Mouse (Mus musculus) brown adipose tissue, adult 24 weeks (tissue): ENCODE data around the gene Mad1l1. TPM values are rescaled to one million over a fixed set of nuclear protein-coding genes. Genes with fewer than 3 reads are reported as not detected.

Experiments used
- H3K27ac ChIP-seq: fragments of 200-500 bp; replicated peaks from 2 replicates; pipeline ENCODE4 v1.5.1; 2012; ENCODE audit warnings: low read depth, mild to moderate bottlenecking, low read length
- H3K4me1 ChIP-seq: fragments of 200-500 bp; 2 replicates; pipeline ENCODE4 v1.6.1; 2012; ENCODE audit warnings: low read length, mixed read lengths; ENCODE audit not compliant: control insufficient read depth, insufficient read depth, insufficient read length
- H3K4me3 ChIP-seq: fragments of 200-500 bp; 2 replicates; pipeline ENCODE4 v1.5.1; 2012; ENCODE audit warnings: low read depth, mild to moderate bottlenecking, low read length, moderate library complexity; ENCODE audit not compliant: insufficient read depth
- polyA plus RNA-seq: library from polyadenylated mRNA; stranded (reverse); fragments of >200 nt; gene quantifications from 2 replicates; pipeline ENCODE4 v1.2.4, GENCODE M21; 2012; ENCODE audit not compliant: missing spikeins, insufficient read depth, insufficient read length

The Mad1l1 gene
- polyA plus RNA-seq, 1 experiment = 2.7 TPM

DNA sequence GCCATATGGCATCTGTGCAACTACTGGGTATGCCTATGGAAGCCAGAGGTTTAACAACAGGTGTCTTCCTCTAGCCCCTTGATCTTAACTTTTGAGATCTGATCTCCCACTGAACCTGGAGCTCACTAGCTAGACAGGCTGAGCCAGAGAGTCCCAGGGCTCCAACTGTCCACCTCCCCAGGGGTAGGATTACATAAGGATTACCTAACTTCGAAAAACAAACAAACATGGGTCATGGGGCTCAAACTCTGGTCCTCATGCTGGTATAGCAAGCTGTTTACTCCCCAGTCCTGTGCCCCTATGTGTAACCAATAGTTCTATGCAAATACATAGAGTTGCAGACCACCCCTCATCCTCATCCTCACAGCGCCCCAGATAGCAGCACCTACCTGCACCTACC, 208.1 kb downstream of the Mad1l1 start:
- Histone ChIP-seq H3K27ac (no peak overlapping the region), H3K4me1 (peaks cover 17% of the 10 kb centered on the region), H3K4me3 (no peak overlapping the region)

DNA sequence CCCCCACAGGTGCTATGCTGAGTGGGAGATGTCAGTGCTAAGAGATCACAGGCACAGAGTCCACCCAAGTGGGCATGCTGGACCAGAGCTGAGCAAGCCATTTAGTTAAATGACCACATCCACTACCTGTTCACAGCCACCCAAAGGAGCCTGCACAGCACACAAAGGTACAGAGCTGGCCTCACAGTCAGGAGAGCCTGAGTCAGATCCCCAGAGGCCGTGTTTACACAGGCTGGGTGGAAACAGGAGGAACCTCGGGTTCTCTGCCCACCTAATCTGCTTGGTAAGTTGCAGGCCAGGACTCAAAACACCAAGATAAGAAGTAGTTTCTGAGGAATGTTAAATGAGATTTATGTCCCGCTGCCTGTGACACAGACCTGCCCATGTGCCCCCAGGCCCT, 211.3 kb downstream of the Mad1l1 start:
- no peak overlapping the region for H3K4me3 ChIP-seq
- H3K27ac ChIP-seq = no peak overlapping the region
- peaks cover 5% of the 10 kb centered on the region for H3K4me1 ChIP-seq

DNA sequence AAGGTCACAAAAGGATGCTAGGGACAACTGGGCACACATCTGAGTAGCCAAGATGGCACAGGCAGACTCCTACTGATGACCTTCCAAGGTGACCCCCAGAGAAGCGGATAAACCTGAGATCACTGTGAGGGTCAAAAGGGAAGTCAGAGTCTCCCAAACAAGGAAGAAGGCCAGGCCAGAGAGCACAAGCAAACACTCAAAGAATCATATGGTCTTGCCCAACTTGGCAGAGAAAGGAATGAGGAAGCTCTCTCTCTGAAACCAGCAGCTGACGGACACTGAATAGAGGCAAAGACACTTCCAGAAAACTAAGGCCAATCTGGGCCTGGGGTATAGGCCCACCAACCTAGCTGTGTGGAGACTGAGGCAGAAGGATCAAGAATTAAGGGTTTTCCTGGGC, 213.4 kb downstream of the Mad1l1 start:
- H3K4me3 ChIP-seq = no peak overlapping the region
- H3K4me1 ChIP-seq = 0 out of 2 replicates have a peak, but pooled peaks cover 2% of the 10 kb centered on the region
- peak overlapping the region; percentile 27 for H3K27ac ChIP-seq

DNA sequence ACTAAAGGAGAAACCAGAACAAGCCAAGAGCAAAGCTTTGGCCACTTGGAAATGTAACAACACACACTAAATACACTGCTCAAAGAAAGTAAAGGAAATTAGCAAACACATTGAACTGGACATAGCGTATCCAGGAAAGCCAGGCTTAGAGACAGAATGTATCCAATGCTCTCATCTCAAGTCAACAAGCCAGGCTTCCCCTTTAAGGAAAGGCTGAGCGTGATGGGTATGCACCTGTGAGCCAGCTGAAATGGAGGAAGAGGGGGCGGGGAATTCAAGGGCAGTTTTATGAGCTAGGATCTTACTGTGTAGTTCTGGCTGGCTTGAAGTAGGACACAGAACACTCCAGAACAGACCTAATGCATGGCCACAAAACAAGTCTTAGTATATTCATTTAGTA, 215.3 kb downstream of the Mad1l1 start:
- Histone ChIP-seq H3K4me3 (no peak overlapping the region), H3K27ac (no peak overlapping the region), H3K4me1 (no peaks in the 10 kb centered on the region)

DNA sequence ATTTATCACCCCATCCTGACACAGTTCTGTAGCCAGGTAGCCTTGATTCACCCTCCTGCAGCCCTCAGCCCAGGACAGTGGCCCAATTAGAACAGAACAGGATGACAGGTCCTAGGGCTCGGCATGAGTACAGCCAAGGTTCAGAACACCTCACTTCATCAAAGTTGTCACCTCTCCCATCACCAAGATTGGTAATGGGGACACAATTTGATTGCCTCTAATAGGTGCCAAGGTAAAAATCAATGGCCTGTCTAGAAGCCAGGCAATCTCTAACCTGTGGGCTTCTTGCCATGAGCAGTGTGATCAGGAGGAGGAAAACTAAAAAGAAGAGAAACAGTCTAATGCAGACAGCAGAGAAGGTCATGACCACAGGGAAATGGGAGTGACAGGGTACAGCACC, 216.5 kb downstream of the Mad1l1 start:
- no peak overlapping the region for H3K27ac ChIP-seq
- no peak overlapping the region for H3K4me3 ChIP-seq
- H3K4me1 ChIP-seq = no peaks in the 10 kb centered on the region

DNA sequence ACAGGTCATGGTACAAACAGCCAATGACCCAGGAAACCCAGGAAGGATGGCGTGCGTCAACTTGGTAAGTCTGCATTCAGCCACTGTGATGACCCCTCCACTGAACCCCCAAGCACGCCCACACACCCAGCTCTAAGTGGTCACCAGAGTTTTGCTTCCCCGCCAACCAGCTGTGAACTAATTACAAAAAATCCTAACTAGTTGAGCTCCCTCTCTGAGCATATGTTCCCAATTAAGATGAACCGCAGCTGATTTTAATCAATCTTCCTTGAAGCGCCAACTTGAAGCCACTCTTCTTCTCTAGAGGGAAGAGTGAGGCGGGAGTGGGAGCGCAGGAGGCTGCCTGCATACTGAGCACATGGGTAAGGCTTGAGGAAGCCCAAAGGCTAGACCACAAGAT, 218.6 kb downstream of the Mad1l1 start:
- Histone ChIP-seq H3K4me3 (no peak overlapping the region), H3K27ac (no peak overlapping the region), H3K4me1 (no peaks in the 10 kb centered on the region)

DNA sequence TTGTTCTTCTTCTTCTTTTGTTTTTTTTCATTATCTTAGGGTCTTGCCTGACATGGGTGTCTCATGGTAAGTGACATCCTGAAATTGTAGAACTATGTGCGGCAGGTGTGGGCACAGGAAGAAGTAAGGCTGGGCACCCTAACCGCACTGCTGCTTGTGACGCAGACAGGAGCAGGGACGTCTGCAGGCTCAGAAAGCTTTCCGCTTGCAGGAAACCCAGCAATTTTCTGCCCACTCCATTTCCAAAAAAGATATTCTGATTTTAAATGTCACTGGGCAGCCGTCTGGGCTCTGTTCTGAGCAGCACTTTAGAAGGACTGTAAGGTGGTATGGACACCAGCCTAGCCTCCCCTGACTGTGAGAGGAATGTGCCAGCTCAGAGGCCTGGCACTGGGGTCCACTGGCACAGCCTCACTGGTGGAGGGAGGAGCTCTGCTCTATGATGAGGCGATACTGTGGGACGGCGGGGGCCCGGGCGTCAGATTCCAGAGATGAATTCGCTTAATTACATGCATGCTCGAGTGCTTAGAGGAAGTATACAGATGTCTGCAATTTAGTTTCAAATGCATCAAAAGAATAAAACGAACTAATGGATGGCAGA, 219.8 kb downstream of the Mad1l1 start:
- H3K4me3 ChIP-seq = no peak overlapping the region
- H3K4me1 ChIP-seq = no peaks in the 10 kb centered on the region
- no peak overlapping the region for H3K27ac ChIP-seq

DNA sequence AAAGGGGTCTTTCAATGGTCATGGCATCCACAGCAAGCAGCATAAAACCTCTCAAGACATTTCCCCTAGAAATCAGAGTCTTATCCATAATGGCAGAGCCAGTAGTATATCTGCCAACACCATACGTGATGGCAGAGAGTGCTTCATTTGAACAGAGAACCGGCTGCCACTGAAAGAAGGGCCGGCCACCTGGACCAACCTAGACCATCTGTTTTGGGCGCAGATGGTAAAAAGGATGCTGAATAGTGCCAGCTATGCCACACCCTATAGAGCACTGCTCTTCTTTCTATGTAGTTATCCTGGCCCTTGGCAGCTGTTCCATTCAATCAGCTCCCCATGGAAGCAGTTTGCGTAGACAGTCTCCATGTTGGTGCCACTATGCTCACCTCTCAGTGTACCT, 222.6 kb downstream of the Mad1l1 start:
- H3K27ac ChIP-seq = no peak overlapping the region
- H3K4me3 ChIP-seq = no peak overlapping the region
- H3K4me1 ChIP-seq = no peaks in the 10 kb centered on the region

DNA sequence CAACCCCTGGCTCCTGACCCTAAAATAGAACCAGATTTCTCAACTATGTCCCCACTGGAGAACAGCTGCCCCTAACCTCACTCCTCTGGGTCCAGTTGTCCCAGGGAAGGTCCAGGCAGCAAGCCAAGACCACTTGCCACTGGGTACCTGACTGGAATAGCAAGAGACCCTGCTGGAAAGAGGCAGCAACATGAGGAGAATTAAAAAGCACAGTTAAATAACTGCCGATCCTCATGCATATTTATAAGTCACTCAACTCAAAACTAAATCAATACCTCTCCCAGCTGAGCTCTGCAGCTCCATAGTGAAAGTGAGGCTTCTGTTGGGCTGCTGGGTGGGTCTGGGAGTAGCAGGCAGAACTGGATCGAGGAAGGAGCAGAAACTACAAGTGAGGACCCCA, 226.1 kb downstream of the Mad1l1 start:
- H3K27ac ChIP-seq = no peak overlapping the region
- no peak overlapping the region for H3K4me3 ChIP-seq

DNA sequence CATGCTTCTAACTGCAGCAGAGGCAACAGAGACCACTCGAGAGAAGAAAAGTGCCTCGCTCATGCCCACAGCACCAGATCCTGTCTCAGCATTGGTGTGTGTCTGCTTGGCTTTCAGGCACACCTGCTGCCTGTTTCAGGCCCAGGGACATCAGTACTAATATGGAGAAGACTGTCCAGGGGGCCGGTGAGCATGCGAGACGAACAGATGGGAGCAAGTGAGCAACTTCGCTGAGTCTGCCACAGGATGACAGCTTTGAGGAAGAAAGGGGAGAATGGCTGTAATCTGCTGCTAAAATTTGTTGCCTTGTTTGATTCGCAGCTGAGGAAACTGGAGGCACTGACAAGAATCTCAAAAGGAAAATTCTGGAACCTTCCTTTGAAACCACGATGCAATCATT, 227.9 kb downstream of the Mad1l1 start:
- no peak overlapping the region for H3K27ac ChIP-seq
- H3K4me1 ChIP-seq = no peaks in the 10 kb centered on the region
- H3K4me3 ChIP-seq = no peak overlapping the region

More for the DNA sequence above, 226.1 kb downstream of the Mad1l1 start:
- no peaks in the 10 kb centered on the region for H3K4me1 ChIP-seq

DNA sequence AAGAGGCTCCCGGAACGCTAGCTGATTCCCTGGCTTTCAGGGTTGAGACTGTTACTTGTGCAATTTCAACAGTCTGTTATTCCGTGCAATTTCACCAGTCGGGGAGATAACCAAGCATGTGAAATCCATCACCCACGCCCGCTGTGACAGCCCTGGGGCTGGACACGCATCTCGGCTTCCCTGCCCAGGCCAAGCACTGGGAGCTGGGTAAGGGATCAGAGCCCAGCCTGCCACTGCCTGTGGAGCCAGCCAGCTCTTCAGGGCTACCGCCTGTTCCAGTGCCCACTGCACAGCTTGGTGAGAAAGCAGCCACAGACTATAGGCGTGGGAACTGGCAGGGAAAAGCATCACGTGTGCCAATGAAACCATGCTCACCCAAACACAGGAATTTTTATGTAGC, 229.8 kb downstream of the Mad1l1 start:
- no peaks in the 10 kb centered on the region for H3K4me1 ChIP-seq
- H3K27ac ChIP-seq = no peak overlapping the region
- no peak overlapping the region for H3K4me3 ChIP-seq

DNA sequence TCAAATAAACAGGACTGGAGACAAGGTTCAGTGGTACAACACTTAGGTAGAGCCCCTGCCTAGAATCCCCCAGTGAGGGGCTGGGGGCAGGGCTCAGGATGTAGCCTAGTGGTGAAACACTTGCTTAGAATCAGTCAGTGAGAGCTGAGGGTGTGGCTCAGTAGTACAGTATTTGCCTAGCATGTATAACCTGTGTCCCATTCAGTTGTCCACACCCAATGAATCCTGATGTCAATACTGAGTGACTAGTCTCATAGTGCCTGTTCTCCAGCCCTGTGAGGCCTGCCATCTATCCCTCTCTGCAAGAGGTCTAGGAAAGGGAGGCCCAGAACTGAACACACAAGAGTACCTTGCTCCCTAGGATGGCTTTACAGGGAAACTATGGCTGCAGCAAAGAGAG, 232.1 kb downstream of the Mad1l1 start:
- H3K4me1 ChIP-seq = no peaks in the 10 kb centered on the region
- H3K27ac ChIP-seq = no peak overlapping the region
- H3K4me3 ChIP-seq = no peak overlapping the region

DNA sequence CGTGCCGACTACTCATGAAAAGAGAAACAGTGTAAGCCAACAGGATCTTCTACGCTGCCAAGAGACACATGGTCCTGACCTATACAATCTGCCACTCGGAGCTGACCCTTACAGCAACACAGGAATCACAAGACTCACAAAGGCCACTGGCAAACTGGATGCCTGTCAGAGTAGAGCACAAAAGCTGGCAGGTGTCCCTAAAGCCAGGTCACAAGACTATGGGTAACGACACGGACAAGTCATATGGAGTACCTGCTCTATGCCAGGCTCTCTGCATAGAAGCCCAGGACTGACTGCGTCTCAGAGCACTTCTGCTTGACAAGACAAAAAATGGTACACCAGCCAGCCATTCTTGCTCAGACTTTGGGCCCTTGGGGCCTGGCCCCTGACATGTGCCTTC, 234.1 kb downstream of the Mad1l1 start:
- H3K27ac ChIP-seq = no peak overlapping the region
- no peaks in the 10 kb centered on the region for H3K4me1 ChIP-seq
- H3K4me3 ChIP-seq = no peak overlapping the region

DNA sequence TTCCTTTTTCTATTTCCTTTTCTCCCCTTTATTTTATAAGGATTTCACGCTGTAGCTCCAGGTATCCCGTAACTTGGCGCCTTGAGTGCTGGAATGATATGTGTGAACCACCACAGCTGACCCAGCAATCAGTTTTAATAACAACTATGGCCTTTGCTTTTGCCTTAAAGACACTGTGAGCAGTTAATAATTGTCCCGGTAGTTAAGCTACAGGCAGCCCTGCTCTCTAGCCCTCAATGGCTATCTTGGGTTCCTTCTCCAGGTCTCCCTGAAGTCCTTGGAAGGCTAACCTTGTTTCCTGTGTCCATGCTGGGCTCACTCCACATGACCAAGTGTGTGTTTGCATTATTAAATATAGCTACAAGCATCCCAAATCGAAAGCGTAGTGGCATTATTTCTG, 237.0 kb downstream of the Mad1l1 start:
- Histone ChIP-seq H3K27ac (no peak overlapping the region), H3K4me1 (no peaks in the 10 kb centered on the region), H3K4me3 (no peak overlapping the region)

DNA sequence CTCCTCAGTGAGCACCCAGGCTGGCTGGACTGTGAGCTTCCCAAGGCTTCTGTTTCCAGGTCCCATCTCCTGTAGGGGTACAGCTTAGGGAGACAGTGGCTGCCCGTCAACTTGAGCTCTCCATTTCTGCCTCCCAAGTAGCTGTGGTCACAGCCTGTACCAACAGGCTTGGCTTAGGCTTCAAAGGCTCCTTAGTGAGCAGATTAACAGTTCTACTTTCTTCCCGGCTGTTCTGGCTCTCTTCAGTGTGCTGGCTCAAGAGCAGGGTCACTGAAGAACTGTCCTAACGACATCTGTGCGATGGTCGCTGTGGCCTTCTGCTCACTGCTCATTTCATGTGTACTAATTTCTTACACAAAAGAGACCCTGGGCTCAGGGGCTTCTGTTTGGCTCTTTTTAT, 237.4 kb downstream of the Mad1l1 start:
- Histone ChIP-seq H3K4me3 (no peak overlapping the region), H3K4me1 (no peaks in the 10 kb centered on the region), H3K27ac (no peak overlapping the region)

DNA sequence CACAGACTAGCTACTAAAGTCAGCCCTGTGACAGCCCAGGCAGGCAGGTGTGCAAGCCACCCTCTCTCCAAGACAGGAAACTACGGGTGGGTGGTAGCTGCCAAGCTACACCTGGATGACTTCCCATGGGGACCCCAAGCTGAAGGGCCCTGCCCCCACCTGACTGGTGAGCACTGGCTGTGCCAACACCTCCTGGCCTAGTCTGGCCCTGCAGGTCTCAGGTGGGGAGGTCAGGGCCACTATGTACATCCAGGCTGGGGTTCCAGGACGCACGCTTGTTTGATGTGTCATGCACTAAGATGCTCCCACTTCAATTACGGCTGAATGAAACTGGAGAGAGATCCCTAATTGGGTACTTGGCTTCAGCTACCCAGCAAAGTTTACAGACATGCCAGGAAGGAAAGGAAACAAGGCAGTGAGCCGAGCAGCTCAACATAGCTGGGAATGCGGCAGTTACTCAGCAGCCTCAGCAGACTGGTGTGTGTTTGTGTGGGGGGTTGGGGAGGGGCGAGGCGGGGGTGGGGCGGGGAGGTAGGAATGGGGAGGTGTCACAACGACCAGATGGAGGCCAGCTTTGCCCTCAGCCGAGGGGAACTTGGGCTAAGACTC, 239.0 kb downstream of the Mad1l1 start:
- no peak overlapping the region for H3K27ac ChIP-seq
- H3K4me3 ChIP-seq = no peak overlapping the region
- H3K4me1 ChIP-seq = no peaks in the 10 kb centered on the region
